Mouse (Mus musculus): Measurements from ENCODE around the gene Trio.
A peak's percentile ranks its signal among the peaks of the same experiment; 100 is the strongest.

DNA sequence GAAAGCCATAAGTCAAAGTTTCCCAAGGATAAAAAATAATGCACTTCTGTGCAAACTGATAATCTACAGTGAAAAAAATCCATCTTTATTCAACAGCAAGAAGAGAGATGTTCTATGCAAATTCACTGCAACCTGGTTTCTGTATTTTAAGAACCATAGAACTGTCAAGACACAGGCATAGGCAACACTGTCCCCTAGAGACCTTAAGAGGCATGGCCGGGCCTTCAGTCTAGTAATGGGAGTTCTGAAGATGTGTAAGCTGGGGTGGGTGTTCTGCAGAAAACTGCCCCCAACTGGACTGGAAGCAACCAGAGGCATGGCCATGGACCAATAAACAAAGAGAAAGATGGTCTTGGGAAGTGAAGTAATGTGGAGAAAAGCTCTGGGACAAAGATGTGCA, 166.1 kb downstream of the Trio start:
- TF ChIP-seq CTCF (IDR thresholded peaks at IDR 0.05; ENCODE audit: insufficient read depth, low read length) (peak; percentile 19; the same call in 1 of the 2 replicates), POLR2A (IDR thresholded peaks at IDR 0.05; ENCODE audit: borderline replicate concordance, extremely low read depth, low read depth, low read length) (no peak)
